Mouse (Mus musculus): Measurements from ENCODE around the gene Rps18.

GRCm38 (mm10) chr17:33953961-33954565 is 1.7 kb downstream of the Rps18 start:
- TF ChIP-seq EP300 (optimal IDR thresholded peaks at IDR 0.05) (no peak), CTCF (IDR thresholded peaks at IDR 0.05; ENCODE audit: low read depth) (no peak)

All from stomach, postnatal 0 days (tissue).